Mouse (Mus musculus) left cerebral cortex, postnatal 25 days (tissue): ENCODE results near the gene Snrpd3. TPM values are rescaled to one million over a fixed set of nuclear protein-coding genes. Genes with fewer than 3 reads are reported as not detected.
A peak's percentile ranks its signal among the peaks of the same experiment; 100 is the strongest.
"Not testable (repeated sequence)": the region's sequence is repeated elsewhere in the genome, so short reads cannot be mapped to it uniquely, and the experiment has no call there.

Source experiments
- DNase-seq, 2 experiments: peaks; one replicate each; pipeline ENCODE4 v3.0.0; 2022; ENCODE audit warnings: low spot score in 2 of 2, mixed read lengths in 1 of 2
- intact Hi-C: fragments of 180-260 bp; cut with DNase I; formaldehyde crosslinking; loops from one replicate; pipeline ENCODE4 v1.15.1; 2025
- total RNA-seq, 2 experiments: library from RNA; stranded (reverse); gene quantifications; 2 replicates each; pipeline ENCODE4 v1.2.3; 2021

Snrpd3 gene
- total RNA-seq, 2 experiments from 2014 or later = 71.6 to 77.3 TPM

- intact Hi-C loops = not testable (repeated sequence)
Observed at GRCm38 (mm10) chr10:75499214-75499613, 18.1 kb upstream of the Snrpd3 start.

GRCm38 (mm10) chr10:75499791-75500190, 17.6 kb upstream of the Snrpd3 start:
- DNase-seq = no peak
- intact Hi-C loops = no loop called here

More at GRCm38 (mm10) chr10:75499214-75499613, 18.1 kb upstream of the Snrpd3 start:
- DNase-seq = not testable (repeated sequence)

- intact Hi-C loops = no loop called here
- DNase-seq = no peak
Observed at GRCm38 (mm10) chr10:75500345-75500744, 17.0 kb upstream of the Snrpd3 start.

GRCm38 (mm10) chr10:75501641-75502040, 15.7 kb upstream of the Snrpd3 start:
- intact Hi-C loops = no loop called here
- DNase-seq = no peak

GRCm38 (mm10) chr10:75503692-75504091, 13.7 kb upstream of the Snrpd3 start:
- intact Hi-C loops = no loop called here
- no peak for DNase-seq

- DNase-seq = no peak
- intact Hi-C loops = no loop called here
Observed at GRCm38 (mm10) chr10:75504234-75505129, 12.9 kb upstream of the Snrpd3 start.

- no peak for DNase-seq
- intact Hi-C loops = no loop called here
Observed at GRCm38 (mm10) chr10:75505130-75505495, 12.2 kb upstream of the Snrpd3 start.

GRCm38 (mm10) chr10:75505928-75506327, 11.4 kb upstream of the Snrpd3 start:
- DNase-seq, intact Hi-C loops: not testable (repeated sequence)

- no peak for DNase-seq
- intact Hi-C loops = no loop called here
Observed at GRCm38 (mm10) chr10:75510446-75510845, 6.9 kb upstream of the Snrpd3 start.

- no peak for DNase-seq
- intact Hi-C loops = no loop called here
Observed at GRCm38 (mm10) chr10:75511060-75511459, 6.3 kb upstream of the Snrpd3 start.

- no peak for DNase-seq
- intact Hi-C loops = no loop called here
Observed at GRCm38 (mm10) chr10:75511897-75512296, 5.5 kb upstream of the Snrpd3 start.

GRCm38 (mm10) chr10:75512796-75513195, 4.6 kb upstream of the Snrpd3 start:
- no peak for DNase-seq
- intact Hi-C loops = no loop called here

- intact Hi-C loops = no loop called here
- DNase-seq = no peak
Observed at GRCm38 (mm10) chr10:75513306-75514067, 3.9 kb upstream of the Snrpd3 start.

- intact Hi-C loops = no loop called here
- no peak for DNase-seq
Observed at GRCm38 (mm10) chr10:75514361-75514760, 3.0 kb upstream of the Snrpd3 start.

- intact Hi-C loops = loop anchor here (2.0 to 5.0 kb wide), 2 partner anchors 41 to 187 kb away; no protein-coding TSS in a partner anchor
- DNase-seq = no peak
Observed at GRCm38 (mm10) chr10:75515216-75516037, 1.9 kb upstream of the Snrpd3 start.

GRCm38 (mm10) chr10:75516038-75516723, 1.2 kb upstream of the Snrpd3 start:
- intact Hi-C loops = loop anchor here (2.0 to 5.0 kb wide), 2 partner anchors 41 to 186 kb away; no protein-coding TSS in a partner anchor
- no peak for DNase-seq

- intact Hi-C loops = loop anchor here (2.0 to 5.0 kb wide), 2 partner anchors 40 to 186 kb away; no protein-coding TSS in a partner anchor
- DNase-seq = no peak
Observed at GRCm38 (mm10) chr10:75516724-75517072, 653 bp upstream of the Snrpd3 start.

- intact Hi-C loops = loop anchor here (2.0 to 5.0 kb wide), 3 partner anchors 39 to 341 kb away; no protein-coding TSS in a partner anchor
Observed at GRCm38 (mm10) chr10:75517758-75518143, 400 bp downstream of the Snrpd3 start, which contains the start of gene Gucd1. Gucd1 (minus strand) TSS chr10:75517972.

GRCm38 (mm10) chr10:75520581-75520980, 3.2 kb downstream of the Snrpd3 start:
- intact Hi-C loops = no loop called here
- no peak for DNase-seq

More at GRCm38 (mm10) chr10:75517758-75518143, 400 bp downstream of the Snrpd3 start, which contains the start of gene Gucd1:
- peak; percentile 95 to 98 for DNase-seq
